Mouse (Mus musculus) erythroblast, adult 5-6 weeks (primary cell): ENCODE measurements at regions not wholly inside any gene's neighbourhood (a gene's known extent, or its start where the extent isn't known, plus 50 kb on each side); places are given as distances from the start of the nearest gene placed in this dataset.

Experiments
- ATAC-seq: replicated peaks from 2 replicates; pipeline ENCODE4 v1.8.0; 2016; ENCODE audit warnings: moderate number of reproducible peaks, mild to moderate bottlenecking, moderate TSS enrichment, inconsistent platforms; ENCODE audit not compliant: poor library complexity, low FRiP score, severe bottlenecking

GRCm38 (mm10) chr9:120848962-120849361 lies 80.1 kb upstream of the Ctnnb1 start:
- no peak for ATAC-seq

- ATAC-seq = no peak
Measured at GRCm38 (mm10) chr9:120850092-120850491, 78.9 kb upstream of the Ctnnb1 start.

GRCm38 (mm10) chr9:120851914-120852313 lies 77.1 kb upstream of the Ctnnb1 start:
- no peak for ATAC-seq

- no peak for ATAC-seq
Measured at GRCm38 (mm10) chr9:120852572-120852971, 76.4 kb upstream of the Ctnnb1 start.

- ATAC-seq = no peak
Measured at GRCm38 (mm10) chr9:120853032-120853597, 75.9 kb upstream of the Ctnnb1 start.

GRCm38 (mm10) chr9:120854351-120854750 lies 74.7 kb upstream of the Ctnnb1 start:
- no peak for ATAC-seq

- ATAC-seq = no peak
Measured at GRCm38 (mm10) chr9:120855293-120856050, 73.5 kb upstream of the Ctnnb1 start.

GRCm38 (mm10) chr9:120857849-120858510 lies 71.0 kb upstream of the Ctnnb1 start:
- peak; percentile 91 for ATAC-seq

GRCm38 (mm10) chr9:120860969-120861595 lies 67.9 kb upstream of the Ctnnb1 start:
- ATAC-seq = no peak

- no peak for ATAC-seq
Measured at GRCm38 (mm10) chr9:120861788-120862345, 67.1 kb upstream of the Ctnnb1 start.

- no peak for ATAC-seq
Measured at GRCm38 (mm10) chr9:120864410-120864809, 64.6 kb upstream of the Ctnnb1 start.

GRCm38 (mm10) chr9:120866251-120866650 lies 62.8 kb upstream of the Ctnnb1 start:
- ATAC-seq = no peak

GRCm38 (mm10) chr9:120866709-120867108 lies 62.3 kb upstream of the Ctnnb1 start:
- no peak for ATAC-seq

- no peak for ATAC-seq
Measured at GRCm38 (mm10) chr9:120867861-120868260, 61.2 kb upstream of the Ctnnb1 start.

GRCm38 (mm10) chr9:120868330-120868729 lies 60.7 kb upstream of the Ctnnb1 start:
- ATAC-seq = no peak

GRCm38 (mm10) chr9:120869432-120870081 lies 59.5 kb upstream of the Ctnnb1 start:
- no peak for ATAC-seq

GRCm38 (mm10) chr9:120873293-120873692 lies 55.7 kb upstream of the Ctnnb1 start:
- no peak; the same call in 1 of the 2 replicates for ATAC-seq

GRCm38 (mm10) chr9:120874416-120874976 lies 54.5 kb upstream of the Ctnnb1 start:
- ATAC-seq = no peak

- ATAC-seq = peak; percentile 65; the same call in 1 of the 2 replicates
Measured at GRCm38 (mm10) chr9:120877101-120877500, 51.9 kb upstream of the Ctnnb1 start.
